Mouse (Mus musculus): ENCODE data around the gene Nbas. TPM values are rescaled to one million over a fixed set of nuclear protein-coding genes. Genes with fewer than 3 reads are reported as not detected.

Nbas gene
- total and polyA plus RNA-seq, 3 experiments: 12.8 to 33.6 (median 28.9) TPM

DNA sequence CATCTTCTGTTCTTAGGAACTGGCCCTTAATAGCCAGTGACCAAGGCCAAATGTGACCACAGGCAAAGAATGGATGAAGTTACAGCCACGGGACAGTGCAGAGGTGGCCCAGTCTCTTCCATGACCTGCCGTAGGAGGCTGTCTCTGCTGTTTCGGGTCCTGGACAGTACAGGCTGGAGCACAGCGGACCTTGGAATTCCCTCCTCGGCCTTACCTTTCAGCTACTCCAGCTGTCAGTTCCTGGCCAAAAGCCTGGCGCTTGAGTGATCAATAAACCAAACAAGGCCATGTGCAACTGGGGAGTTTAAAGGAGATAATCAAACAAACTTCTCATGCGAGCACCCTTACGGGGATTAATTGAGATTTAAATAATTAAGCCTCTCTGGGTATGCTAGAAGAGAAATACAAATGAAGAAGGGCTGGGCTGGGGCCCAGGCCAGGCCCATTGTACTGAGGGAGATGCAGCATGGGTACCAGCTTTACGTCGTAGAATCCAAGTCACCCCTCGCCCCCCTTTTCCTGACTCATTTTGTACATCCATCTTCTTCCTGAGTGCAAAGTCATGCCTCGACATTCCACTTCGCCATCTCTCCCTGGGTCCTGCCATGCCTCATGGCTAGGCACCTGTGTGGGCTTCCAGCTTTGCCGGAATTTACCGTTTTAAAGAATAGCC is 353.4 kb downstream of the Nbas start:
- no peak overlapping the region for H3K9ac ChIP-seq (ENCODE audit: low read depth, low read length)
- TF ChIP-seq CTCF (IDR thresholded peaks at IDR 0.05) (no peak), POLR2A (IDR thresholded peaks at IDR 0.05; ENCODE audit: insufficient read depth, low read depth, low read length) (no peak), EP300 (IDR thresholded peaks at IDR 0.05; ENCODE audit: insufficient read depth, low read depth, low read length) (no peak)
- DNase-seq: no peak
- WGBS: 87% methylated on average over 15 of the region's 15 CpGs
- intact Hi-C loops (cut with DNase I): no loop called here
- H3K4me3 ChIP-seq: no peak overlapping the region
- no peaks in the 10 kb centered on the region for H3K79me2 ChIP-seq (replicated peaks; ENCODE audit: control insufficient read depth, insufficient read depth, low read length)
- no peaks in the 10 kb centered on the region for H3K27me3 ChIP-seq (ENCODE audit: control insufficient read depth, insufficient read depth, low read length)
- no peak overlapping the region for H3K27ac ChIP-seq
- no peaks in the 10 kb centered on the region for H3K36me3 ChIP-seq (ENCODE audit: control insufficient read depth, insufficient read depth, low read length)
- no peaks in the 10 kb centered on the region for H3K4me1 ChIP-seq (ENCODE audit: control insufficient read depth, insufficient read depth, low read length)

GRCm38 (mm10) chr12:13626803-13627706 is 358.1 kb downstream of the Nbas start:
- Histone ChIP-seq H3K4me1 (ENCODE audit: control insufficient read depth, insufficient read depth, low read length) (no peaks in the 10 kb centered on the region), H3K4me3 (no peak overlapping the region), H3K27ac (no peak overlapping the region), H3K79me2 (replicated peaks; ENCODE audit: control insufficient read depth, insufficient read depth, low read length) (no peaks in the 10 kb centered on the region), H3K9ac (ENCODE audit: low read depth, low read length) (no peak overlapping the region), H3K36me3 (ENCODE audit: control insufficient read depth, insufficient read depth, low read length) (no peaks in the 10 kb centered on the region), H3K27me3 (ENCODE audit: control insufficient read depth, insufficient read depth, low read length) (no peaks in the 10 kb centered on the region)
- TF ChIP-seq CTCF (IDR thresholded peaks at IDR 0.05): peak; percentile 49
- TF ChIP-seq EP300 (IDR thresholded peaks at IDR 0.05; ENCODE audit: insufficient read depth, low read depth, low read length): no peak
- WGBS: 52% methylated on average over 12 of the region's 12 CpGs
- intact Hi-C loops (cut with DNase I): no loop called here
- DNase-seq: no peak

Other genes starting within 250 kb of the Nbas start
- gene Ddx1, start 19.9 kb upstream of the Nbas start, total RNA-seq (2021): 10 to 100 TPM; 80.5 to 89.7 TPM
- gene Ddx1, start 19.9 kb upstream of the Nbas start, polyA plus RNA-seq (2012; rRNA removed): 9.1 and 18.3 TPM in 2 replicates